Mouse (Mus musculus) neutrophil, adult 65 days (primary cell): Measurements from ENCODE around the gene Socs2. TPM values are rescaled to one million over a fixed set of nuclear protein-coding genes. Genes with fewer than 3 reads are reported as not detected.

Experiments used
- total RNA-seq: library from RNA; stranded (reverse); gene quantifications from 2 replicates; pipeline ENCODE4 v1.2.4, GENCODE M21; 2023

The Socs2 gene
- 1.4 and 3.7 TPM in 2 replicates for total RNA-seq

DNA sequence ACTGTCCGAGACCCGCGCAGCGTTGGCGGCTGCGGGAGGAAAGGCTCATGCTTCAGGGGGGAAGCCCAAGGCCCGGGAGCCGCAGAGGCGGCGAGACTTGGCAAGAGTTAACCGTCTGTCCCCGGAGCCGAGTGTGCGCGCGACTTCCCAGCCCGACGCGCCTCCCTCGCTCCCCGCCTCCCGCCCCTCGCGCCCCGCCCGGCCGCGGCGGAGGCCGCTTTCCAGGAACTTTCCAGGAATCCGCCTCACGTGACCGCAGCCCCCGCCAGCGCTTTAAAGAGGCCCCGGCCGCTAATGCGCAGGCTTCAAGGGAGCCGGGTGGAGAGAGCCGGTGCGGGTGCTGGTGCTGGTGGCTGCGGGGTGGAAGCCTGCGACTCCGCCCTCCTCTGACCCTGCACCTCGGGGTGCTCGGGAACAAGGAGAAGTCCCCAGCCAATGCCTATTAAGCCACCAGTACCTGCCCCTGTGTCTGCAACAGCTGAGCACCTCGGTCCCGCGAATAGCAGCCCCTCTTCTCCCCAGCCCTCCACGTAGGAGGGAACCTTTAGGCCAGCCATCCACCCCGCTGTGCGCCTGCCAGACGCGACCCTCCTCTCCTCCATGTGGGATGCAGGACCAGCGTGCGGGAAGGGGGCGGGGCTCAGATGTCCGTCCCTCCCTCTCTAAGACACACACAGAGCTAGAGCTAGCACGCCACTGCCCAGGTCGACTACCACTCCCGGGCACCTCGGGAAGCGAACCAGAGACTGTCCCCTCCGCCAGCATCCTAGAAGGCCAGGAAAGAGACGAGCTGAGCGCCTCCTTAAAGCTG is at the start of gene Socs2:
Gene Socs2, minus strand, starts transcription at position 496 of the 811 bp plus-strand sequence.

Other genes starting within 250 kb of the Socs2 start
- 6.5 and 6.7 TPM in 2 replicates for gene Cradd, start 93.0 kb downstream of the Socs2 start, total RNA-seq
- gene Mrpl42, start 84.8 kb upstream of the Socs2 start, total RNA-seq = 14.8 and 27.4 TPM in 2 replicates
- 117 and 122 TPM in 2 replicates for gene Ube2n, start 98.0 kb upstream of the Socs2 start, total RNA-seq
- 242 and 273 TPM in 2 replicates for gene Nudt4, start 147.0 kb upstream of the Socs2 start, total RNA-seq